Mouse (Mus musculus): ENCODE results near the gene Phlpp2.

DNA sequence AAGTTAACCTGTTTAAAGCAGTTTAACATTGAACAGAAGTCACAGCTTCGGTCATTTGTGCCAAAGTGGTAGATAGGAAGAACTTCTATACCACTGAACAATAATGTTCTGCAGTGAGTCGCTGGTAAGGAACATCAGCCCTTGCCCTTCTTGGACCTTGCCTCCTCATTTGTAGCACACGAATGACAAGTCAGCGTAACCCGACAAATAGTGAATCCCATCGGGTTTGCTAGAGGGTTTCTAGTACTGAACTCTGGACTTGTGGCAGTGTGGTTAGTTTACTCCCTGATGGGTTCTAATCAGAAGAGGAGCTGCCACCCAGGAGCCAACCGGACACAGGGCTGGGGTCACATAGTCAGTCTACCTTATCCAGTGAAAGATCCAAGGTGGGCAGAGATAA lies 77.9 kb downstream of the Phlpp2 start:
- TF ChIP-seq CTCF (IDR thresholded peaks at IDR 0.05; ENCODE audit: borderline replicate concordance, insufficient read depth, low read length), result no peak
- TF ChIP-seq POLR2A (IDR thresholded peaks at IDR 0.05; ENCODE audit: low read depth, low read length), result no peak
